Mouse (Mus musculus): ENCODE measurements around the gene Gdf3.

Gdf3 gene

DNA sequence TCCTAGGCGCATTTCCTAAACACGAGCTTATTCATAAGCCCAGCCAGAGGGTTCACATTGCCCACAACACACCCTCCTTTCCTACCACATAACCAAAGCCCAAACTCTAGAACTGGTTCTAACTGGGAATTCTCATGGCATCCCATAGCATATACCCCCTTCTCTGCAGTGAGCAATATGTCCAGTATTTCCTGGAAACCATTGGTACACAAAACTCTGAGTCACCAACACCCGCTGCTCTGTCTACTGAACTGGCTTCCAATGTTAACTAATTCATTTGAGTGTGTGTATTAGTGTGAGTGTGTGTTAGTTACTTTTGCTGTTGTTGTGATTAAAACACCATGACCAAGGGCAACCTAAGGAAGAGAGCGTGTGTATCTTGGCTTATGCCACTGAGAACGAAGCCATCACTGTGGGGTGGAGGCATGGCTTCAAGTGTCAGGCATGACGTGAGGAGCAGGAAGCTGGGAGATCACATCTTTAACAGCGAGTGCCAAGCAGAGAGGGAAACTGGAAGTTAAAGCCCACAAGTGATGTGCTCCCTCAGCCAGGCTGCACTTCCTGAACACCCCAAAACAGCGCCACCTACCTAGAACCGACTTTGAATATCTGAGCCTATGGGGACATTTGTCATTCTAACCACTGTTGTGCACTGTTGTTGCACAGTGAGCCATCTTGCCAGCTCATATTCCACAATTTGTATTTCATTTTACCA lies 44.7 kb downstream of the Gdf3 start:
- DNase-seq (ENCODE audit: low read depth), result no peak

GRCm38 (mm10) chr6:122562463-122562862 lies 47.4 kb downstream of the Gdf3 start:
- peak; percentile 53 for DNase-seq (ENCODE audit: low read depth)

GRCm38 (mm10) chr6:122561005-122561404 lies 48.9 kb downstream of the Gdf3 start:
- no peak for DNase-seq (ENCODE audit: low read depth)

DNA sequence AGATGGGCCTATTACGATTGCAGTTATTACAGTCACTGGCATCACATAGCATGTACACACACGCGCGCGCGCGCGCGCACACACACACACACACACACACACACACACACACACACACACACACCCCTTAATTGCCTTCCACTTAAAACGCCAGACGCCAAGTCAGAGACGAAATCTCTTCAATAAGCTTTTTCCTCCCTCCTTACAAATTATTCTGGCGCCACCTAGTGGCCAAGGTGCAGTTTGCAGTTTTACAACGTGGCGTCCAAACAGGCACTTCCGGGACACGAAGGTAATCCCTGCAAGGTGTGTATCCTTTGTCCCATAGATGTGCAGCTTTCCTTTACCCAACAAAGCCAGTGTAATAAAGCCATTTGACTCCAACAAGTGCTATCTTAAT lies 49.5 kb downstream of the Gdf3 start:
- peak; percentile 80 for DNase-seq (ENCODE audit: low read depth)

DNA sequence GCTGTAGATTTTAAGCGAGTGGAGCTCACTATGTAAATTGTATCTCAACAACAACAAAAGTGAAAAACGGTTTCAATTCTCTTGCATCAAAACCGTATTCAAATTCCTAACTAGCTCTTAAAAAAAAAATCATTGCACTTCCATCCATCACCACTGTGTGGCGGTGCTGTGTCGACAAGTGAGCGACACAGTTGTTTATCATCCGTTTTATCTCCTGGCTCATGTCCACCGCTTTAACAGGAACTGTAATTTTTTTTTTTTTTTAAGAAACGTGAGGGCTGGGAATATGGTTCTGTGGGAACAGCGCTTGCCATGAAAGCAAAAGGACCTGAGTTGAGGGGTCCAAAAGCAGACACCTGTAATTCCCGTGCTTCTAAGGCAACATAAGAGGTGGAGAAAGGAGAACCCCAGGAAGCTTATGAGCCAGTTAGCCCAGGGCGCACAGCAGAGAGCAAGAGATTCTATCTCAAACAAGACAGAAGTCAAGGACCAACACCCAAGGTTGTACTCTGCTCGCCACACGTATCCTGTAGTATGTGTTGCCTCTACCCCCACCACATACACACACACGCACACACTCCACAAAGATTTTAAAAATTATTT lies 52.8 kb downstream of the Gdf3 start:
- DNase-seq (ENCODE audit: low read depth), result peak; percentile 48

All from c-Kit-positive CD71-positive TER-119-negative erythroid progenitor cells, embryonic 14.5 days (primary cell).